Mouse (Mus musculus) adrenal gland, adult (tissue): ENCODE results near the gene Necab2.

ENCODE experiments used
- DNase-seq, 2 experiments: peaks; one replicate each; pipeline ENCODE4 v3.0.0; 2022 to 2023; ENCODE audit warnings: low spot score in 1 of 2; ENCODE audit not compliant: inconsistent age in 2 of 2

Necab2 gene

DNA sequence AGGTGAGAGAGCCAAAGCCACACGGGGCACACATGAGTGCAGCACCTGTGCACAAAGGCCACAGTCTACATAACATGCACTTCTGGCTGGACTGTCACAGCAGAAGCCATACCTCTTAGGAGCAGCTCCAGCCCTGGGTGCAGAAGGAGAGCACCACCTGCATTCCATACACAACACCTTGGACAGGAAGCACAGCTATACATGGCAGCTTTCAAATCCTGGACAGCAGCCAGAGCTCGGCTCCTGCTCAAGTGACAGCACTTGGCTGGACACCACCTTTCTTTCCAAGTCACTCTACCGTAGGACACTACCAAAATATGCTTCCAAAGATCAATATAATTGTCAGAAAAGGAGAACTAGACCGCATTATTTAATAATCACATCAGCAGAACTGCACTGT, 66.9 kb downstream of the Necab2 start:
- no peak for DNase-seq

DNA sequence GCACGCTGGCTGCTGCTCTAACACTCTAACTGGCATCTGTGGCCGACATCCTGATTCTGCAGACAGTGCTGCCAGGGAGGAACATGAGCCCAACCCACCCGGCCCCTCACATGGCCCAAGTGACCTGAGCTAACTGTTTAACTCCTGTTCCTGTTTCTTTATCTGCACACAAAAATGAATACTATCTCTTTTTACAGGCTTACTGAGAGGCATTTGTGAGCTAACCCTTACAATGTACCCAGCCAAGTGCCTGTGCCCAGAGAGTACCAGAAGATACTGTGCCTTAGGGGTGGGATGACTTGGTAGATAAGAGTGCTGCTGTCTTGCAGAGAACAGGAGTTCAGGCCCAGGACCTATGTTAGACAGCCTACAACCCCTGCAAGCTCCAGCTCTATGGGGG, 68.4 kb downstream of the Necab2 start:
- no peak for DNase-seq

DNA sequence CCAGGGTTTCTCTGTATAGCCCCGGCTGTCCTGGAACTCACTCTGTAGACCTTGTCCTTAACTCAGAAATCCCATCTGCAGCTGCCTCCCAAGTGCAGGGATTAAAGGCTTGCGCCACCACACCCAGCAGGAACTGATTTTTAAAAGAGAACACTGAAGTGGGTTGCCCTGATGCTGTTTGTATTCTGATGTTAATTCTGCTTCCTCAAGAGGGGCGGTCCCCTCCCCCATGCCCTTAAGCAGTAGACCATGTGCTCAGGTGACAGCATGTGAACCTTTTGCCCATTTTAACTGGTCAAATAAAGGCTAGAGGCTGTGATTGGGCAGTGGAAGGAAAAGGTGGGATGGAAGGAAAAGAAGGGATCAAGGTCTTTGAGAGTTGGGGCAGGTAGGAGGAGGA, 69.2 kb downstream of the Necab2 start:
- DNase-seq: no peak

DNA sequence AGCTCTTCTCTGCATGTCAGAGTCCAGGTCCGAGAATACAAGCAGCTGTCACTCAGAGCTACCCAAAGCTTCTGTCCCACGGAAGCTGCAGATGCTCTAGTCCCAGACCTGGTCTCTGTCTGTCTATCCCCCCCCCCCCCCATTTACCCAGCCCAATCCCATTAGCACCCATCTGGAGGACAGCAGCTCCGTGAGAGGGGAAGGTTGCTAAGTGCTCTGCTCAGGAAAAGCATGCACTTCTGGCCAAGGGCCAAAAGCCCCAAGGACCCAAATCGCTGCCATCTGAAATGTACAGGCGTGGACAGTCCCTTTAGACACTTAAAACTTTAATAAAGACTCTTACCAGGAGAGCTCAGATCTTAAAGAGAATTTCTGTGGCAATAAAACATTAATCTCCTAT, 70.2 kb downstream of the Necab2 start:
- no peak for DNase-seq

DNA sequence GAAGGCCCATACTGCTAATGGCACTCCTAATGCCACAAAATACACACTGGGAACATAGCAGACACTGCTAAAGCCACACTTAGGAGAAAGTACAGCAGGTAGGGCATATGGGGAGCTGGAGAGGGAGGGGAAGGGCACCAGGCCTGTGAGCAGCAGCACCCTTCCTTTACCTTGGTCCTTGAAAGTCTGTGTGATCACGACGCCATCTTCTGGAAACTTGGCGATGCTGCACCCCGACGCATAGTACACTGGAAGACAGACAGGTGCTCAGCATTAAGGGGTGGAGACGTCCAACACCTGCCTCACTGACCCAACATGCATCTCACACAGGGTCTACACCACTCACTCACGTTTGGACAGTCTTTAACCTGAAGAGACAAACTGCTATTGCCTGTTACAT, 73.6 kb downstream of the Necab2 start:
- no peak for DNase-seq
